Comparison of ENCODE assay signal across 1 mouse cellular context in the genomic region with DNA sequence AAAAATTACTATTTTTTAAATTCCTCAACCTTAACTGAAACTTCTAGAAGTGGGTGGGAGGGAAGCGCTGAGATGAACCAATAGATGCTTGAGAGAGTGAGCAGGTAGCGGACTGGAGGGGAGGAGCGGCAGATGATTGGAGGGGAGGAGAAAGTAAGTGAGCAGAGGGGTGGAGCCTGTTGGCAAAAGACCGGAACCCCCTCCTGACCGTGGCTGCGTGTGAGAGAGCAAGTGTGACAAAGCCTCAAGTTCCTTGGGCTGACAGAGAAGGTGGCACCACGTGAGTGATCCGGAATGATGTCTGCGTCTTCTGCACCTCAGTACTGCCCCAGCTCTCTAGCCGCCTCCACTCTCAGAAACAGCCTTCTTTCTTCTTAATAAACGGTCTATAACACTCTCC.
TF ChIP-seq lines count a peak whose summit lies in the region.

No protein-coding gene starts in this region.

TF ChIP-seq in MEL, 35 proteins besides CTCF, POLR2A, EP300 and RAD21:
- TF ChIP-seq MYC (IDR thresholded peaks at IDR 0.05; ENCODE audit: low read depth, low read length) (peak; percentile 76; the same call in 1 of the 2 replicates), POLR2AphosphoS5 (IDR thresholded peaks at IDR 0.05; ENCODE audit: borderline replicate concordance, low read depth, low read length) (no peak; the same call in 1 of the 2 replicates), USF1 (IDR thresholded peaks at IDR 0.05; ENCODE audit: low read depth, low read length) (0 out of 2 replicates have a peak, but pooled peaks have one; percentile 52), SMC3 (IDR thresholded peaks at IDR 0.05; ENCODE audit: low read depth, low read length) (no peak), HCFC1 (IDR thresholded peaks at IDR 0.05; ENCODE audit: low read depth, low read length) (peak; percentile 71), TCF12 (IDR thresholded peaks at IDR 0.05; ENCODE audit: low read depth, low read length) (peak; percentile 4; the same call in 1 of the 2 replicates), POLR2AphosphoS2 (IDR thresholded peaks at IDR 0.05; ENCODE audit: low read length) (peak; percentile 84), ELF1 (IDR thresholded peaks at IDR 0.05; ENCODE audit: low read depth, low read length) (peak; percentile 57), NELFE (IDR thresholded peaks at IDR 0.05; ENCODE audit: low read depth, low read length) (peak; percentile 76), SIN3A (IDR thresholded peaks at IDR 0.05; ENCODE audit: low read length) (peak; percentile 70; the same call in 1 of the 2 replicates), MXI1 (IDR thresholded peaks at IDR 0.05; ENCODE audit: low read depth, low read length) (peak; percentile 94), TBP (IDR thresholded peaks at IDR 0.05; ENCODE audit: low read depth, low read length) (no peak; the same call in 1 of the 2 replicates), ZNF384 (IDR thresholded peaks at IDR 0.05; ENCODE audit: low read depth, low read length) (no peak; the same call in 1 of the 2 replicates), MAX (IDR thresholded peaks at IDR 0.05; ENCODE audit: low read length) (peak; percentile 94), JUND (IDR thresholded peaks at IDR 0.05; ENCODE audit: low read depth, low read length) (no peak)
